12 mouse cellular contexts compared by ENCODE assay signal in the genomic region with DNA sequence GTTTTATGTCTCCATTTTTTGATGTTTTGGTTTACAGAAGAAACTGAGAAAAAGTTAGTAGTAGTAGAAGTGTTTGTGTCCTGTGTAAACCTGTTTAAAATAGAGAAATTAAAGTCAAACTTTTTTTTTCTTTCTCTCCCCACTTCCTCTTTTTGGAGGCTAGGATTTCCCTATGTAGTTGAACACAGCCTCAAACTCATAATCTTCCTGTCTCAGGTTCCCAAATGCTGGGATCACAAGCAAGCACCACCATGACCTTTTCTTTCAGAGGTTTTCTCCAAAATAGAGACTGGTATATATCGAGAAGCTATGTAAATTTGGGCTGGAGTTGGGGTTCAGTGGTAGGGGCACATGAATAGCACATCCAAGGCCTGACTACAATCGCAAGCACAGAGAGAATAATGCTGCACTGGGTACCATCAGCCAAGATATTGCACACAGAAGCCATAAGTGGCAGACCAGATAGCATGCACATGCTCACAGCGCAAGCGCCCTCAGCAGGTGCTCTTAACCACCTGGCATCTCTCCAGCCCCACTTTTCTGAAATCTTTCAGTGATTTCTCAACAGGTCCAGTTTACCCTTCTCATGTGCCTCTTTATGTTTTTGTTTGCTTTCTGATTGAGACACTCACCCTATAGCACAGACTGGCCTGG. TPM values are rescaled to one million over a fixed set of nuclear protein-coding genes. Genes with fewer than 3 reads are reported as not detected.
DNase-seq lines count a peak whose midpoint lies in the region; ATAC-seq and TF ChIP-seq lines count a peak whose summit lies in the region.
"Had no signal": no experiment of that assay in that cellular context is flagged by ENCODE, and none has a peak within 500 bp of the region (broad histone marks: within the 10 kb centered on the region; RNA-seq: fewer than 3 reads in every experiment).

No protein-coding gene starts in this region.

- 81% methylated on average over 4 of the region's 4 CpGs for WGBS in liver, adult 2 months
- WGBS in liver, embryonic 12.5 days (ENCODE audit: insufficient replicate concordance), result 68% methylated on average over 4 of the region's 4 CpGs
- 90% methylated on average over 4 of the region's 4 CpGs for WGBS in midbrain, embryonic 16.5 days
- 89% methylated on average over 4 of the region's 4 CpGs for WGBS in kidney, embryonic 16.5 days

- H3K36me3 ChIP-seq in liver, adult 2 months (ENCODE audit: control insufficient read depth, insufficient read depth, low read length), result peaks cover 5% of the 10 kb centered on the region; the same call in 1 of the 2 replicates
- peaks cover 16% of the 10 kb centered on the region for H3K36me3 ChIP-seq in liver, embryonic 12.5 days
- H3K36me3 ChIP-seq in midbrain, embryonic 16.5 days (ENCODE audit: control insufficient read depth, insufficient read depth, low read length), result no peaks in the 10 kb centered on the region
- peaks cover 7% of the 10 kb centered on the region for H3K36me3 ChIP-seq in kidney, embryonic 16.5 days (ENCODE audit: insufficient read depth, low read length)
- H3K36me3 ChIP-seq: hindbrain, embryonic 12.5 days; midbrain, embryonic 12.5 days had no signal

- H3K9me3 ChIP-seq in liver, embryonic 12.5 days (replicated peaks), result no peaks in the 10 kb centered on the region
- H3K9me3 ChIP-seq in midbrain, embryonic 16.5 days (replicated peaks; ENCODE audit: control insufficient read depth, low read length, poor library complexity, severe bottlenecking), result no peaks in the 10 kb centered on the region
- no peaks in the 10 kb centered on the region for H3K9me3 ChIP-seq in kidney, embryonic 16.5 days (ENCODE audit: low read length)
- H3K9me3 ChIP-seq: hindbrain, embryonic 12.5 days; midbrain, embryonic 12.5 days had no signal

- TF ChIP-seq POLR2A in liver, adult 2 months (IDR thresholded peaks at IDR 0.05; ENCODE audit: extremely low read depth, insufficient read depth, low read length), result no peak

- H3K79me2 ChIP-seq in liver, adult 2 months (ENCODE audit: control insufficient read depth, insufficient read depth, low read length), result peaks cover 15% of the 10 kb centered on the region; the same call in 1 of the 2 replicates

- peak; percentile 66 for DNase-seq in liver, adult 2 months (ENCODE audit: extremely low read depth, low read depth, low spot score)
- DNase-seq in CD4-positive helper T cell, adult 2 months (ENCODE audit: low read depth, low spot score), result peak; percentile 64
- DNase-seq: kidney, postnatal 14 days had no signal

- H3K27me3 ChIP-seq in liver, adult 2 months (ENCODE audit: control insufficient read depth, insufficient read depth, low read length), result no peaks in the 10 kb centered on the region
- no peaks in the 10 kb centered on the region for H3K27me3 ChIP-seq in liver, embryonic 12.5 days (replicated peaks)
- H3K27me3 ChIP-seq in midbrain, embryonic 16.5 days (ENCODE audit: control insufficient read depth, insufficient read depth, low read depth, low read length), result no peaks in the 10 kb centered on the region
- H3K27me3 ChIP-seq in kidney, embryonic 16.5 days (ENCODE audit: insufficient read depth, low read length), result no peaks in the 10 kb centered on the region
- H3K27me3 ChIP-seq: hindbrain, embryonic 12.5 days had no signal

- H3K4me1 ChIP-seq in liver, adult 2 months (ENCODE audit: control insufficient read depth, insufficient read depth, low read length), result peaks cover 22% of the 10 kb centered on the region
- H3K4me1 ChIP-seq in liver, embryonic 12.5 days, result peaks cover 34% of the 10 kb centered on the region
- peaks cover 8% of the 10 kb centered on the region for H3K4me1 ChIP-seq in midbrain, embryonic 16.5 days (ENCODE audit: control insufficient read depth, insufficient read depth, low read length)
- peaks cover 7% of the 10 kb centered on the region for H3K4me1 ChIP-seq in kidney, embryonic 16.5 days (ENCODE audit: insufficient read depth, low read length)

- no peak for ATAC-seq in liver, embryonic 12.5 days
- ATAC-seq in granulocyte monocyte progenitor cell, adult 5-6 weeks (replicated peaks; ENCODE audit: poor library complexity, severe bottlenecking), result peak; percentile 17
- ATAC-seq in megakaryocyte progenitor cell, adult 5-6 weeks (replicated peaks; ENCODE audit: poor library complexity), result peak; percentile 18
- no peak for ATAC-seq in erythroid progenitor cell, adult 5-6 weeks (replicated peaks; ENCODE audit: low FRiP score, poor library complexity, severe bottlenecking)
- ATAC-seq in midbrain, embryonic 16.5 days, result no peak
- ATAC-seq in kidney, embryonic 16.5 days (ENCODE audit: low FRiP score, low TSS enrichment), result no peak

- H3K9ac ChIP-seq in liver, adult 2 months (ENCODE audit: low read depth, low read length), result no peak overlapping the region
- no peak overlapping the region for H3K9ac ChIP-seq in liver, embryonic 12.5 days
- H3K9ac ChIP-seq in midbrain, embryonic 16.5 days (ENCODE audit: low read depth, low read length), result no peak overlapping the region
- no peak overlapping the region for H3K9ac ChIP-seq in kidney, embryonic 16.5 days (replicated peaks; ENCODE audit: low read length)
- H3K9ac ChIP-seq: hindbrain, embryonic 12.5 days; midbrain, embryonic 12.5 days had no signal

- H3K27ac ChIP-seq in liver, adult 2 months (replicated peaks; ENCODE audit: insufficient read depth, low read depth, low read length), result peak overlapping the region; percentile 53
- H3K27ac ChIP-seq in liver, embryonic 12.5 days, result no peak overlapping the region
- H3K27ac ChIP-seq in midbrain, embryonic 16.5 days (ENCODE audit: low read length), result no peak overlapping the region
- no peak overlapping the region for H3K27ac ChIP-seq in kidney, embryonic 16.5 days (ENCODE audit: low read length)
- H3K27ac ChIP-seq: hindbrain, embryonic 12.5 days; midbrain, embryonic 12.5 days had no signal

- no peak overlapping the region for H3K4me3 ChIP-seq in liver, adult 2 months (ENCODE audit: insufficient read depth, low read depth, low read length)
- no peak overlapping the region for H3K4me3 ChIP-seq in liver, embryonic 12.5 days
- H3K4me3 ChIP-seq in midbrain, embryonic 16.5 days (ENCODE audit: low read depth, low read length), result no peak overlapping the region
- H3K4me3 ChIP-seq in kidney, embryonic 16.5 days (ENCODE audit: low read length), result no peak overlapping the region
- H3K4me3 ChIP-seq: hindbrain, embryonic 12.5 days; midbrain, embryonic 12.5 days had no signal

- H3K4me2 ChIP-seq in liver, embryonic 12.5 days, result no peak overlapping the region
- no peak overlapping the region for H3K4me2 ChIP-seq in midbrain, embryonic 16.5 days (ENCODE audit: low read length)
- no peak overlapping the region for H3K4me2 ChIP-seq in kidney, embryonic 16.5 days (replicated peaks; ENCODE audit: low read depth, low read length)
- H3K4me2 ChIP-seq: heart, embryonic 11.5 days; hindbrain, embryonic 12.5 days; midbrain, embryonic 12.5 days had no signal

- no peak for TF ChIP-seq CTCF in liver, adult 2 months (IDR thresholded peaks at IDR 0.05; ENCODE audit: low read depth, low read length)

RNA-seq across cellular contexts. Expression of a gene that starts 4.0 kb away (rescaled TPM):
- 20.3 and 23.7 TPM in 2 replicates for total RNA-seq in liver, adult 2 months (2014; rRNA removed)
- 5.6 and 6.3 TPM in 2 replicates for polyA plus RNA-seq in liver, adult 2 months (2012; rRNA removed)
- polyA plus RNA-seq in liver, embryonic 12.5 days (2016; fragmentation: Nextera tagmentation; extraction: Ambion mirVana), result 6.7 and 6.9 TPM in 2 replicates
- 21.6 and 34.6 TPM in 2 replicates for total RNA-seq in granulocyte monocyte progenitor cell, adult 5-6 weeks (2014; fragmentation: Nextera tagmentation)
- 31.1 and 35.7 TPM in 2 replicates for total RNA-seq in granulocyte monocyte progenitor cell, adult 5-6 weeks (2017)
- 34.4 and 38.0 TPM in 2 replicates for total RNA-seq in megakaryocyte progenitor cell, adult 5-6 weeks (2015)
- 25.5 and 31.8 TPM in 2 replicates for total RNA-seq in megakaryocyte progenitor cell, adult 5-6 weeks (2017)
- total RNA-seq in erythroid progenitor cell, adult 5-6 weeks (2015; ENCODE audit: low replicate concordance), result 6.7 and 12.3 TPM in 2 replicates
- 12.0 and 18.7 TPM in 2 replicates for total RNA-seq in erythroid progenitor cell, adult 5-6 weeks (2017; ENCODE audit: low replicate concordance)
- polyA plus RNA-seq in midbrain, embryonic 16.5 days (2015; fragmentation: Nextera tagmentation; extraction: Ambion mirVana), result 1.5 and 1.8 TPM in 2 replicates
- 7.3 and 7.4 TPM in 2 replicates for polyA plus RNA-seq in kidney, embryonic 16.5 days (2015; fragmentation: Nextera tagmentation; extraction: Ambion mirVana)

RNA-seq across cellular contexts. Expression of a gene that starts 32.1 kb away (rescaled TPM):
- 25.4 and 28.8 TPM in 2 replicates for total RNA-seq in liver, adult 2 months (2014; rRNA removed)
- 9.7 and 10.8 TPM in 2 replicates for polyA plus RNA-seq in liver, adult 2 months (2012; rRNA removed)
- polyA plus RNA-seq in liver, embryonic 12.5 days (2016; fragmentation: Nextera tagmentation; extraction: Ambion mirVana), result 15.0 and 15.6 TPM in 2 replicates
- total RNA-seq in granulocyte monocyte progenitor cell, adult 5-6 weeks (2014; fragmentation: Nextera tagmentation), result 25.5 and 30.8 TPM in 2 replicates
- 39.1 and 40.0 TPM in 2 replicates for total RNA-seq in granulocyte monocyte progenitor cell, adult 5-6 weeks (2017)
- 32.7 and 36.2 TPM in 2 replicates for total RNA-seq in megakaryocyte progenitor cell, adult 5-6 weeks (2015)
- 34.1 and 40.0 TPM in 2 replicates for total RNA-seq in megakaryocyte progenitor cell, adult 5-6 weeks (2017)
- 56.6 and 59.9 TPM in 2 replicates for total RNA-seq in erythroid progenitor cell, adult 5-6 weeks (2015; ENCODE audit: low replicate concordance)
- total RNA-seq in erythroid progenitor cell, adult 5-6 weeks (2017; ENCODE audit: low replicate concordance), result 45.6 and 63.0 TPM in 2 replicates
- 41.8 and 43.9 TPM in 2 replicates for polyA plus RNA-seq in midbrain, embryonic 16.5 days (2015; fragmentation: Nextera tagmentation; extraction: Ambion mirVana)
- 39.8 and 45.8 TPM in 2 replicates for polyA plus RNA-seq in kidney, embryonic 16.5 days (2015; fragmentation: Nextera tagmentation; extraction: Ambion mirVana)

Comparison
In these comparisons a context has a peak if more than half of its experiments do, and no peak if none do; other contexts are left out.
1. ATAC-seq: peak in granulocyte monocyte progenitor cell, adult 5-6 weeks (single experiment) and megakaryocyte progenitor cell, adult 5-6 weeks (single experiment); none in liver, embryonic 12.5 days (single experiment), erythroid progenitor cell, adult 5-6 weeks (single experiment), midbrain, embryonic 16.5 days (single experiment) and kidney, embryonic 16.5 days (single experiment).